Mouse (Mus musculus): ENCODE data around the gene Setx. TPM values are rescaled to one million over a fixed set of nuclear protein-coding genes. Genes with fewer than 3 reads are reported as not detected.

Gene Setx
- polyA plus RNA-seq, 1 experiment from 2014 or later, result 5.7 TPM

DNA sequence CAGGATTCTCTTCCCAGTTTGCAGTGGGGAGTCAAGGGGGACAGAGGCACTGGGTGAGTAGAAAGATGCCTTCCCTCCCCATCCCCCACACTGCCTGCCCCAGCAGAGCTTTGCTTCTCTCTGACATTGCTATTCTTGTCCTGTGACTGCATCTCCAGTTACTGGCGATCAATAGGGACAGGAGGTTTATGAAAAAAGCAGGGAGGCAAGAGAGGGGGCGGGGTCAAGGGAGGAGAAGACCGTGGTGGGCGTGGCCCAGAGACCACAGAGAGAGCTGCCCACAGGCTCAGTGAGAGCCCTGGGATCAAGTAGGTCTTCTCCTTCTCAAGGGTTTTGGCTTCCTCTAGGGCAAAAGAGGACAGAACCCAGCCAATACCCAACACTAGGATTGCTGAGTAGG, 98.3 kb downstream of the Setx start:
- no peaks in the 10 kb centered on the region for H3K36me3 ChIP-seq (ENCODE audit: insufficient read depth, low read length)
- 4% methylated on average over 4 of the region's 4 CpGs for WGBS
- H3K9ac ChIP-seq (replicated peaks; ENCODE audit: low read depth), result no peak overlapping the region
- no peak overlapping the region for H3K27ac ChIP-seq (ENCODE audit: low read length)
- no peak for TF ChIP-seq EP300 (IDR thresholded peaks at IDR 0.05)
- TF ChIP-seq CTCF (IDR thresholded peaks at IDR 0.05), result no peak
- DNase-seq (ENCODE audit: low spot score) (no peak), ATAC-seq (no peak)
- no peaks in the 10 kb centered on the region for H3K4me1 ChIP-seq (ENCODE audit: insufficient read depth, low read depth, low read length)
- no peaks in the 10 kb centered on the region for H3K27me3 ChIP-seq (replicated peaks; ENCODE audit: insufficient read depth, low read length)
- H3K4me3 ChIP-seq (ENCODE audit: low read depth, low read length), result no peak overlapping the region
- no peak overlapping the region for H3K4me2 ChIP-seq (replicated peaks; ENCODE audit: low read depth, low read length)
- no peaks in the 10 kb centered on the region for H3K9me3 ChIP-seq (ENCODE audit: low read length)

DNA sequence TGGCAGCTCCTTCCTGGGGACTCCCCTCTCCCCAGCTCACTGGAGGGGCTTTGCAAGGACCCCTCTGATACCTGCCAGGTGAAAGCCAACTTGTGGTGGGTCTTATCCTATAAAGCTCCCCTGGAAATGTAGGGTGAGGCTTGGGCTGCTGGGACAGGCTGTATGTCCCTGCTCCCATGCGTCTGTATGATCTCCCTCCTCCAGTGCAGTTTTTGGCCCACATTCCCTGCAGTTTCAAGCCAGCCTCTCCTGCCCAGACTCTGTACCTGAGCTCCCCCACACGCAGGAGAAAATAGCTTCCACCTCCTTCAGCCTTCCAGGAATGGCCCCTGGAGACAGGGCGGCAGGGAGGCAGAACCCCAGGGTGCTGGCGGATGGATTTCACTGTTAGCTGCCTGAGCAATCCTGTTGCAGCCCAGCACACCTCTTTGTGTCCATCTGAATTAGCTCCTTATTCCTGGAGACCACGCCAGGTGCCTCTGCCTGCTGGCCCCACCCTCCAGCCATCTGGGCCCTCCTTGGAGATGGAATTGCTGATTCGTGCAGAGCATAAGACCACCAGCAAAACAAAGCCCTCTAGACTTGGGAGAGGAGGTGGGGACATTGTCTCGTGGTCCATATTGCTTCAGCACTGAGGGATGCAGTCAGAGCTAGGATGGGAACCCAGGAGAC, 99.7 kb downstream of the Setx start:
- DNase-seq (ENCODE audit: low spot score), result no peak
- Histone ChIP-seq H3K4me2 (replicated peaks; ENCODE audit: low read depth, low read length) (no peak overlapping the region), H3K4me3 (ENCODE audit: low read depth, low read length) (no peak overlapping the region), H3K36me3 (ENCODE audit: insufficient read depth, low read length) (no peaks in the 10 kb centered on the region), H3K9me3 (ENCODE audit: low read length) (no peaks in the 10 kb centered on the region), H3K4me1 (ENCODE audit: insufficient read depth, low read depth, low read length) (no peaks in the 10 kb centered on the region), H3K27me3 (replicated peaks; ENCODE audit: insufficient read depth, low read length) (no peaks in the 10 kb centered on the region), H3K9ac (replicated peaks; ENCODE audit: low read depth) (no peak overlapping the region), H3K27ac (ENCODE audit: low read length) (no peak overlapping the region)
- TF ChIP-seq EP300 (IDR thresholded peaks at IDR 0.05) (no peak), CTCF (IDR thresholded peaks at IDR 0.05) (no peak)
- ATAC-seq, result no peak
- whole genome bisulfite sequencing, result 45% methylated on average over 7 of the region's 7 CpGs

DNA sequence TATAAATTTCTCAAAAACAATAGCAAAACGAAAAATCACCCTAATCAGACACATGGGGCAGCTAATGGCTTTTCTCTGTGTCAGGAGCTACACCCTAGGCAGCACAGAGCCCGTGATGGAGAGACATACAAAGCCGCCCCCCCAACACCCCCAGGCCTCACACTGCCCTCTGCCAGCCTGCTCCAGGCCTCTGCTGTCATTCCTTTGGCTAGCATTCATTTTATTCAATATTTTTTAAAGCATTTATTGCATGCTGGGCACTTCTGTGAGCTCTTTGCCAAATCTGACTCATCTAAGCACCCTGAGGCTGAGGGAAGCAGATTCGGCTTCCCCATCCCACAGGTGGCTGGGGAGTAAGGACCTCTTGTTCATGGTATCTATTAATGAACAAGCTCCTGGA, 102.7 kb downstream of the Setx start:
- no peaks in the 10 kb centered on the region for H3K4me1 ChIP-seq (ENCODE audit: insufficient read depth, low read depth, low read length)
- no peaks in the 10 kb centered on the region for H3K27me3 ChIP-seq (replicated peaks; ENCODE audit: insufficient read depth, low read length)
- no peak for DNase-seq (ENCODE audit: low spot score)
- H3K4me3 ChIP-seq (ENCODE audit: low read depth, low read length), result no peak overlapping the region
- 51% methylated on average over 4 of the region's 4 CpGs for WGBS
- no peak overlapping the region for H3K9ac ChIP-seq (replicated peaks; ENCODE audit: low read depth)
- no peaks in the 10 kb centered on the region for H3K9me3 ChIP-seq (ENCODE audit: low read length)
- H3K4me2 ChIP-seq (replicated peaks; ENCODE audit: low read depth, low read length), result no peak overlapping the region
- TF ChIP-seq CTCF (IDR thresholded peaks at IDR 0.05), result no peak
- TF ChIP-seq EP300 (IDR thresholded peaks at IDR 0.05), result no peak
- no peak overlapping the region for H3K27ac ChIP-seq (ENCODE audit: low read length)
- ATAC-seq, result no peak
- no peaks in the 10 kb centered on the region for H3K36me3 ChIP-seq (ENCODE audit: insufficient read depth, low read length)

DNA sequence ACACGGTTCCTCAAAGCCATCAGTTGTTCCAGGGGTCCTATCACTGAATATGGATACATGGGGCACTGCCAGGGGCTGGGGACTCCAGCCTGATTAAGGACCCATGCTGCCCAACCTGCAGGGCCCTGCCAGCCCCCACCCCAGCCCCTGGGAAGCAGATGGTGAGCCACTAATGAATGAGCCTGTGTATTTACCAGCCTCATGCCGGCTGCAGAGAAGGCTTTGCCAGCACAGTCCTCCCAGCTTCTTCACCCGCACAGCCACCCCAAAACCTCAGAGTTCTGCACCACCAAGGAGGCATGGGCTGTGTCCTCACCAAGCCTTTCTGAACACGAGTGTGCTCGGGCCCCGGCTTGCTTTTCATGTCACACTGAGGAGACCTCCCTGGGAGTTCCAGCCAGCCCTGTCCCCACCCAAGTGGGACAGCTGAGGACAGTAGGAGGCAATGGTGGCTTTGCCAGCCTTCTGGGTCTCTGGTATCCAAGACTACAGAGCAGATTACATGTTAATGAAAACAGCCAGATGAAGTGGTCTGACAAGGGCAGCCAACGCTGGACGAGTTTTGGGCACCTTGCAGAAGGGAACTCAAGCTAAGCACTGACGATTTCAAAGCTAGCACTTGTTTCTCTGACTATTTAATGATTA, 106.3 kb downstream of the Setx start:
- TF ChIP-seq EP300 (IDR thresholded peaks at IDR 0.05) (no peak), CTCF (IDR thresholded peaks at IDR 0.05) (no peak)
- WGBS, result 56% methylated on average over 9 of the region's 9 CpGs
- Histone ChIP-seq H3K4me2 (replicated peaks; ENCODE audit: low read depth, low read length) (no peak overlapping the region), H3K4me1 (ENCODE audit: insufficient read depth, low read depth, low read length) (no peaks in the 10 kb centered on the region), H3K9me3 (ENCODE audit: low read length) (no peaks in the 10 kb centered on the region), H3K4me3 (ENCODE audit: low read depth, low read length) (no peak overlapping the region), H3K36me3 (ENCODE audit: insufficient read depth, low read length) (no peaks in the 10 kb centered on the region), H3K27me3 (replicated peaks; ENCODE audit: insufficient read depth, low read length) (no peaks in the 10 kb centered on the region), H3K27ac (ENCODE audit: low read length) (no peak overlapping the region), H3K9ac (replicated peaks; ENCODE audit: low read depth) (no peak overlapping the region)
- DNase-seq (ENCODE audit: low spot score) (no peak), ATAC-seq (no peak)

Other genes starting within 250 kb of the Setx start
- 0.06 TPM in 1 of 2 replicates, not detected in the other for gene Barhl1, start 207.5 kb upstream of the Setx start, polyA plus RNA-seq (2015; fragmentation: Nextera tagmentation; extraction: Ambion mirVana)
- 1.2 and 1.8 TPM in 2 replicates for gene Cfap77, start 69.1 kb upstream of the Setx start, polyA plus RNA-seq (2015; fragmentation: Nextera tagmentation; extraction: Ambion mirVana)
- 6.9 and 8.5 TPM in 2 replicates for gene Ttf1, start 63.9 kb upstream of the Setx start, polyA plus RNA-seq (2015; fragmentation: Nextera tagmentation; extraction: Ambion mirVana)
- 1.2 and 1.4 TPM in 2 replicates for gene Ntng2, start 128.8 kb downstream of the Setx start, polyA plus RNA-seq (2015; fragmentation: Nextera tagmentation; extraction: Ambion mirVana)
- 33.2 and 37.1 TPM in 2 replicates for gene Med27, start 222.6 kb downstream of the Setx start, polyA plus RNA-seq (2015; fragmentation: Nextera tagmentation; extraction: Ambion mirVana)